Mouse (Mus musculus) bone marrow macrophage, adult 2 months (primary cell): Measurements from ENCODE around the gene Prelid3b.

Source experiments
- CTCF ChIP-seq: IDR thresholded peaks from 2 replicates; pipeline ENCODE4 v1.5.1; 2012; ENCODE audit warnings: low read depth, mild to moderate bottlenecking, low read length, moderate library complexity
- POLR2A ChIP-seq: IDR thresholded peaks from 2 replicates; pipeline ENCODE4 v1.6.1; 2012; ENCODE audit warnings: mild to moderate bottlenecking, low read depth, low read length, borderline replicate concordance

- no peak for TF ChIP-seq POLR2A
- no peak for TF ChIP-seq CTCF
Measured at GRCm38 (mm10) chr2:174463370-174463769, 9.5 kb downstream of the Prelid3b start.
